Mouse (Mus musculus): Measurements from ENCODE around the gene Espn.

GRCm38 (mm10) chr4:152199617-152200016 is 47.4 kb upstream of the Espn start:
- no peak for TF ChIP-seq POLR2A (IDR thresholded peaks at IDR 0.05; ENCODE audit: control insufficient read depth, low read depth, low read length)
- TF ChIP-seq CTCF (IDR thresholded peaks at IDR 0.05; ENCODE audit: control insufficient read depth, insufficient read depth, insufficient replicate concordance, low read depth, low read length) = no peak
